Mouse (Mus musculus) stomach, embryonic 16.5 days (tissue): ENCODE data around the gene Aifm1. TPM values are rescaled to one million over a fixed set of nuclear protein-coding genes. Genes with fewer than 3 reads are reported as not detected.

ENCODE experiments used
- ATAC-seq: fragments of 200-750 bp; cut with Nextera tagmentation; 2 replicates; pipeline ENCODE4 v1.8.0; 2017; ENCODE audit warnings: moderate number of reproducible peaks, moderate TSS enrichment; ENCODE audit not compliant: insufficient read depth, low FRiP score
- H3K27ac ChIP-seq: fragments of 300-500 bp; sonication (generic); 2 replicates; pipeline ENCODE4 v1.5.1; 2014; ENCODE audit warnings: low read length
- H3K27me3 ChIP-seq: fragments of 300-500 bp; sonication (generic); 2 replicates; pipeline ENCODE4 v1.6.1; 2014; ENCODE audit warnings: low read length, control low read depth, mixed read lengths; ENCODE audit not compliant: control insufficient read depth, insufficient read depth
- H3K36me3 ChIP-seq: fragments of 300-500 bp; sonication (generic); 2 replicates; pipeline ENCODE4 v1.6.1; 2014; ENCODE audit warnings: low read length; ENCODE audit not compliant: control insufficient read depth, insufficient read depth
- H3K4me1 ChIP-seq: fragments of 300-500 bp; sonication (generic); 2 replicates; pipeline ENCODE4 v1.6.1; 2014; ENCODE audit warnings: low read length, control low read depth, mixed read lengths; ENCODE audit not compliant: control insufficient read depth, insufficient read depth
- H3K4me2 ChIP-seq: fragments of 300-500 bp; sonication (generic); 2 replicates; pipeline ENCODE4 v1.6.1; 2014; ENCODE audit warnings: low read depth, low read length, mixed read lengths
- H3K4me3 ChIP-seq: fragments of 300-500 bp; sonication (generic); replicated peaks from 2 replicates; pipeline ENCODE4 v1.5.1; 2014; ENCODE audit warnings: mild to moderate bottlenecking, low read length
- H3K9ac ChIP-seq: fragments of 300-500 bp; sonication (generic); 2 replicates; pipeline ENCODE4 v1.6.1; 2014; ENCODE audit warnings: low read length
- H3K9me3 ChIP-seq: fragments of 300-500 bp; sonication (generic); replicated peaks from 2 replicates; pipeline ENCODE4 v1.6.1; 2016; ENCODE audit warnings: low read length, control low read depth; ENCODE audit not compliant: control insufficient read depth
- WGBS: fragments of 180-500 bp; shearing (Covaris S2); extraction: QIAGEN DNeasy Blood & Tissue Kit; methylation state at CpG from one replicate; pipeline ENCODE4 v1.1.7; 2014; 5-methylcytosine and 5-hydroxymethylcytosine counted together
- polyA plus RNA-seq: library from polyadenylated mRNA; unstranded; fragments of >200 nt; fragmentation: Nextera tagmentation; extraction: Ambion mirVana; gene quantifications from 2 replicates; pipeline ENCODE4 v1.2.1, GENCODE M21; 2015

The Aifm1 gene
- polyA plus RNA-seq, 1 experiment from 2014 or later: 81.0 TPM

- WGBS: 15% methylated on average over 38 of the region's 38 CpGs
- H3K36me3 ChIP-seq: no peaks in the 10 kb centered on the region
- peak; percentile 86 for ATAC-seq
- no peak within 1 kb of the TSS for H3K27ac ChIP-seq
- peak within 1 kb of the TSS; percentile 70 for H3K9ac ChIP-seq
- H3K9me3 ChIP-seq: no peaks in the 10 kb centered on the region
- H3K4me3 ChIP-seq: peak within 1 kb of the TSS; percentile 45
- no peaks in the 10 kb centered on the region for H3K4me1 ChIP-seq
- H3K4me2 ChIP-seq: peak within 1 kb of the TSS; percentile 65
- H3K27me3 ChIP-seq: peaks cover 3% of the 10 kb centered on the region; the same call in 1 of the 2 replicates
Measured at GRCm38 (mm10) chrX:48462754-48463507, 50.4 kb downstream of the Aifm1 start, which contains the start of gene Elf4. Elf4 (minus strand) TSS chrX:48463132.

GRCm38 (mm10) chrX:48462297-48462696 lies 51.1 kb downstream of the Aifm1 start:
- 0 out of 2 replicates have a peak, but pooled peaks have one; percentile 15 for ATAC-seq
- Histone ChIP-seq H3K4me3 (peak overlapping the region; percentile 45), H3K4me1 (no peaks in the 10 kb centered on the region), H3K9me3 (no peaks in the 10 kb centered on the region), H3K4me2 (peak overlapping the region; percentile 65), H3K9ac (peak overlapping the region; percentile 70), H3K36me3 (no peaks in the 10 kb centered on the region), H3K27me3 (peaks cover 3% of the 10 kb centered on the region; the same call in 1 of the 2 replicates), H3K27ac (no peak overlapping the region)
- 25% methylated on average over 4 of the region's 4 CpGs for WGBS

GRCm38 (mm10) chrX:48461006-48461405 lies 52.4 kb downstream of the Aifm1 start:
- no peaks in the 10 kb centered on the region for H3K4me1 ChIP-seq
- no peak overlapping the region for H3K27ac ChIP-seq
- no peaks in the 10 kb centered on the region for H3K9me3 ChIP-seq
- no peaks in the 10 kb centered on the region for H3K36me3 ChIP-seq
- H3K4me2 ChIP-seq: no peak overlapping the region
- H3K9ac ChIP-seq: no peak overlapping the region
- no peak for ATAC-seq
- H3K4me3 ChIP-seq: no peak overlapping the region
- H3K27me3 ChIP-seq: peaks cover 3% of the 10 kb centered on the region; the same call in 1 of the 2 replicates
- WGBS: 66% methylated on average over 4 of the region's 4 CpGs

GRCm38 (mm10) chrX:48460496-48460895 lies 52.9 kb downstream of the Aifm1 start:
- H3K9ac ChIP-seq: no peak overlapping the region
- no peak overlapping the region for H3K4me3 ChIP-seq
- WGBS: 70% methylated on average over 7 of the region's 7 CpGs
- no peak overlapping the region for H3K27ac ChIP-seq
- peaks cover 3% of the 10 kb centered on the region; the same call in 1 of the 2 replicates for H3K27me3 ChIP-seq
- no peaks in the 10 kb centered on the region for H3K36me3 ChIP-seq
- ATAC-seq: no peak
- H3K4me2 ChIP-seq: no peak overlapping the region
- no peaks in the 10 kb centered on the region for H3K9me3 ChIP-seq
- H3K4me1 ChIP-seq: no peaks in the 10 kb centered on the region

GRCm38 (mm10) chrX:48456956-48457355 lies 56.4 kb downstream of the Aifm1 start:
- Histone ChIP-seq H3K9ac (no peak overlapping the region), H3K36me3 (no peaks in the 10 kb centered on the region), H3K4me1 (0 out of 2 replicates have a peak, but pooled peaks cover 2% of the 10 kb centered on the region), H3K27me3 (peaks cover 1% of the 10 kb centered on the region; the same call in 1 of the 2 replicates), H3K9me3 (no peaks in the 10 kb centered on the region), H3K4me3 (no peak overlapping the region), H3K4me2 (no peak overlapping the region), H3K27ac (no peak overlapping the region)
- WGBS: 68% methylated on average over 6 of the region's 6 CpGs
- no peak for ATAC-seq

- Histone ChIP-seq H3K27ac (peak overlapping the region; percentile 76; the same call in 1 of the 2 replicates), H3K27me3 (no peaks in the 10 kb centered on the region), H3K4me3 (peak overlapping the region; percentile 65; the same call in 1 of the 2 replicates), H3K4me1 (0 out of 2 replicates have a peak, but pooled peaks cover 6% of the 10 kb centered on the region), H3K36me3 (no peaks in the 10 kb centered on the region), H3K9ac (0 out of 2 replicates have a peak overlapping the region, but pooled peaks have one; percentile 16), H3K4me2 (peak overlapping the region; percentile 57), H3K9me3 (no peaks in the 10 kb centered on the region)
- WGBS: 24% methylated on average over 9 of the region's 9 CpGs
- ATAC-seq: no peak
Measured at GRCm38 (mm10) chrX:48455018-48455417, 58.3 kb downstream of the Aifm1 start.

GRCm38 (mm10) chrX:48454495-48454878 lies 58.9 kb downstream of the Aifm1 start:
- peak overlapping the region; percentile 81 for H3K9ac ChIP-seq
- H3K9me3 ChIP-seq: no peaks in the 10 kb centered on the region
- H3K36me3 ChIP-seq: no peaks in the 10 kb centered on the region
- H3K4me1 ChIP-seq: 0 out of 2 replicates have a peak, but pooled peaks cover 6% of the 10 kb centered on the region
- peak overlapping the region; percentile 57 for H3K4me2 ChIP-seq
- peak; percentile 53 for ATAC-seq
- H3K4me3 ChIP-seq: peak overlapping the region; percentile 65
- WGBS: 20% methylated on average over 18 of the region's 21 CpGs
- no peaks in the 10 kb centered on the region for H3K27me3 ChIP-seq
- peak overlapping the region; percentile 76 for H3K27ac ChIP-seq

- no peaks in the 10 kb centered on the region for H3K27me3 ChIP-seq
- ATAC-seq: peak; percentile 95
- peak overlapping the region; percentile 57 for H3K4me2 ChIP-seq
- 0 out of 2 replicates have a peak, but pooled peaks cover 6% of the 10 kb centered on the region for H3K4me1 ChIP-seq
- WGBS: 15% methylated on average over 42 of the region's 91 CpGs
- peak overlapping the region; percentile 65 for H3K4me3 ChIP-seq
- H3K9ac ChIP-seq: peak overlapping the region; percentile 81
- H3K36me3 ChIP-seq: no peaks in the 10 kb centered on the region
- H3K9me3 ChIP-seq: no peaks in the 10 kb centered on the region
- H3K27ac ChIP-seq: peak overlapping the region; percentile 87
Measured at GRCm38 (mm10) chrX:48453736-48454494, 59.4 kb downstream of the Aifm1 start.
